Mouse (Mus musculus): ENCODE data around the gene Msantd2.
A peak's percentile ranks its signal among the peaks of the same experiment; 100 is the strongest.

Msantd2 gene

DNA sequence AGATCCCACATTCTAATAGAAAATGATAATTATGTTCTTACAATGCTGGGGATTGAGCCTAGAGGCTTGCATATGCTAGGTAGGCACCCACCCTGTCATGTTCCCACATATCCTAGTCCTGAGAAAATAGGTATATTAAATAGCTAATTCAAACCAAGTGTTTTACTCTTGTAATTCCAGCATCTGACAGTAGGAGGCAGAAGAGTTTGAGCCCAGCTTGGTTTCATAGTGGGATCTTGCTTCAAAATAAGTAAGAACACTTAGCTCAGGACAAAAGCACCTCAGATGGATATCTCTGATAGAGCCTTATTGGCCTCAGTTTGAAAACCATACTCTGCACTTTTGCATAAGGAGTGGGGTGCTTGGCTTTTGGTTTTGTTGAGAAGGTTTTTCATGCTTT lies 15.2 kb downstream of the Msantd2 start:
- no peak for DNase-seq (ENCODE audit: low spot score)

DNA sequence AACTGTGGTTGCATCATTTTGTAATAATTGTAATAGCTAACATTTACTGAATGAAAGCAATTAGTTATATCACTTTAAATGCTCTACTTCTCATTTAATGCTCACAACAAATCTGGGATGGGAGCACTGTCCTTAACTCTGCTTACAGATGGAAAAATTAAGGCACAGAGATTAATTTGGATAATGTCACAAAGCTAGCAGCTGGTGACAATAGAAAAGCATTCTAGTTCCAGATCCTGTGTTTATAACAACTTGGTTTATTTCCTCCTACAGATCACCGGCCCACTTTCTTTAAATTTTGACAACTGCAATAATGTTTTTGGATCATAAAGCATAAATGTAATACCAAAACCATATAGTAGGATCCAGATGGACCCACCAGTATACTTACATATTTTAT lies 16.9 kb downstream of the Msantd2 start:
- no peak for DNase-seq (ENCODE audit: low spot score)

DNA sequence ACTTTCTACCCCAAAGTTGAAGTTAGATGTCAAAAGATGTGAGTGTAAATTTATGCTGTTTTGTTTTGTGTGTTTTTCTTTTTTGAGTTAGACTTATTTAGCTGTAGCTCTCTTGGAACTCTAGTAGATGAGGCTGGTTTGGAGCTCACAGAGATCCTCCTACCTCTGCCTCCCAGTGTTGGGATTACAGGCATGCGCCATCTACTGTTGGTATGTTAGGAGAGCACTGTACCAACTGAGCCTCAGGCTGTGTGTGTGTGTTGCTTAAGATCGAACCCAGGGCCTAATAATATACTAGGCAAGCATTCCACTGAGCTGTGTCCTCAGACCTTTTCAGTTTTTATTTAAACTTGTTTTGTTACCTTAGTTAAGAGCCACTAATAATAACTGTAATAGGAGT lies 23.0 kb downstream of the Msantd2 start:
- no peak for DNase-seq (ENCODE audit: low spot score)

DNA sequence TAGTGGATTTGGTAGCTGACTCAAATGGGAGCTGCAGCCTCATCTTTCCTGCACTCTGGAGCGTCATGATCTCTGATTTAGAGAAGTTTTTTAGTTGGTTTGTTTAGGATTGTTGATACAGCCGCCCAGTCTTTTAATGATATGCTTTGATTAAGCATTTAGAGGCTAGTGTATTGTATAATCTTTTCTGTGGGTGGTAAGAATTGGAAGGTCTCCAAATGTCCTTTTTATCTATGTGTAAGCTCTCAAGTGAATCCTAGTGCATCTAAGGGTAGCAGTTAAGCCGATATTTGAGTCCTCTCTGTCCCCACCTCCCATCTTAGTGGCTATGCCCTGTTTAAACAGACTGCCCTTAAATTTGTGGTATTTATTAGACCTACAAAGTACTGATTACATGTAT lies 25.3 kb downstream of the Msantd2 start:
- no peak for DNase-seq (ENCODE audit: low spot score)

DNA sequence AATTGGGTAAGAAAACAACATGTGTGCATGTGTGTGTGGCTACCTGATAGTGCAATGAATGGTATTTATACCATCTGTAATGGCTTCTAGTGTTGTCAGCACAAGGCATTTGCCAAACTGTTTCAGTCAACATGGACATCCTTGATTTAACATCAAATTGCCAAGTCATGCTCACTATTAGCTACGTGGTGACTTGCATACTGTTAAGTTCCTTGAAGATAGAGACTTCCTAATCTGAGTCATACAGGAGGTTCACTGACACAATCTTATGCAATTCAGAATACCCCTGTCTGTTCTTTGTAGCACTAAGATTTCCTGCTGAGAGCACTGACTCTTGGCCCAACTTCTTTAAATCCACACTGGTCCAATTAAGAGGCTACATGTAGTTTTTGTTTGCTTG lies 28.3 kb downstream of the Msantd2 start:
- no peak for DNase-seq (ENCODE audit: low spot score)

DNA sequence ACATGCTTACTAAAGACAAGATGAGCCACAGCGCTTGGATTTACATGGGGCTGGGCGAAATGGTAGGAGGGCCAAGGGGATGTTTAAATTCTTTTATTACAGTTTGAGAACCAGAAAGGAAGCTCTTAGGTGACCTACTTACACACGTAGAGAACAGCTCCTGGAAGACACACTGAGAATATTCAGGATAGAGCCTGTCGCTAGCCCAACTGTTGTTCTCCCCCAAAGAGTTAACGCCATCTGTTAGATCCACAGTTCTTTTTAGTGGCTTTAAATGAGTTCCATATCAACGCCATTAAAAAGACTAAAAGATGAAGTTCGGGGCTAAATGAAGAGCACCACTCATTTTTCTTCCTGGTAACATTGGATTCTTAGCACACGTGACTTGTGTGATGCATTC lies 29.9 kb downstream of the Msantd2 start:
- DNase-seq (ENCODE audit: low spot score), result no peak

DNA sequence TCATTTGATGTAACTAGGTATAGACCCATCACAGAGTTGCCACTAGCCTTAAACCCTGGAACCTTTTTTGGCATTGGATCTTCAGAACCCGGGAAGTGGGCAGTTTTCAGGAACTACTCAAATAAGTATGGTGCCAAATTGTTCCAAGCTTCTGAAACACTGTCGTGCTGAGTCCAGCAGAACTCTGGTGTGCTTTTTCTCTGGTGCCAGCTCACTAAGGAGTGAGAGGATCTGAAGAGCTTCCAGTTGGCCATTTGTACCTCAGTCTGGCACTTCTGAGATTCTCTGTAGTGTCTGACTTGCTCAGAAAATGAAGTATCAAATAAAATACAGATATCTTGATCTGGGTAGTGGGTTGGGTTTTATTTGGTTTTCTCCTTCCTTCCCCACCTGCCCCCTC lies 30.9 kb downstream of the Msantd2 start:
- DNase-seq (ENCODE audit: low spot score), result no peak

GRCm38 (mm10) chr9:37525461-37525860 lies 36.3 kb downstream of the Msantd2 start:
- no peak for DNase-seq (ENCODE audit: low spot score)

GRCm38 (mm10) chr9:37526443-37527395 lies 37.6 kb downstream of the Msantd2 start:
- DNase-seq (ENCODE audit: low spot score), result peak; percentile 28

GRCm38 (mm10) chr9:37527396-37528224 lies 38.5 kb downstream of the Msantd2 start, which contains the start of gene Esam:
Esam (plus strand) TSS chr9:37528078.
- peak; percentile 49 for DNase-seq (ENCODE audit: low spot score)

DNA sequence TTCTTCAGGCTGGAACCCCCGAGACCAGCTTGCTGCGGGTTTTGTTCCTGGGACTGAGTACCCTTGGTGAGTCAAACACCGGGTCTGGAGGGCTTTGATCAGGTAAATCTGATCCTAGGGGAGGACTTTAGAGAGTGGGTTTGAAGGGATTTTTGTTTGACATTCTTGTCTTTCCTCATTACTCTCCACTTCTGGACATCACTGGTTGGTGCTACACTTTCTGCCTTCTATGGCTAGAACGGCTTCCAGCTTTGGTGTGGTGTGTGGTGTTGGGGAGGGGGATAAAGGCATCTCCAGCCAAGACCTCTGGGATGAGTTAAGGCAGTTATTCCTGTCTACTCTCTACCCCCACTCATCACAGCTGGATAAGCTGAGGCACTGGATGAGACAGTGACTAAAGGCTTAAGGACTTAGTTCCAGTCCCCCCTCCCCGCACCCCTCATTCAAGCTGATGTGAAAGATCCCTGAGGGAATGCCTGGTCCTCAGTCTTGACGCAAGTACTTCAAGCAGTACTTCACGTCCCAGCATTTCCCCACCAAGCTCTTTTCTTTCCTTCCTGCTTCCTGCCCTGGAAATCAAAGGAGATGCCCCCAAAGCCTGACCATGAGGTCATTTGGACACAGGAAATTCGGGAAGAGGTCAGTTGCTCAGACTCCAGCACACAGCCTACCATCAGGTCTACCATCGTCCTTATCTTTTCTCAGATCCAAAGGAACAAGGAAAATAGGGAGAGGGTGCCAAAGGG lies 39.3 kb downstream of the Msantd2 start:
- DNase-seq (ENCODE audit: low spot score), result no peak

GRCm38 (mm10) chr9:37530031-37530887 lies 41.1 kb downstream of the Msantd2 start:
- peak; percentile 51 for DNase-seq (ENCODE audit: low spot score)

- DNase-seq (ENCODE audit: low spot score), result peak; percentile 82
Measured at GRCm38 (mm10) chr9:37530888-37531705, 42.0 kb downstream of the Msantd2 start.

- no peak for DNase-seq (ENCODE audit: low spot score)
Measured at GRCm38 (mm10) chr9:37536851-37537250, 47.7 kb downstream of the Msantd2 start.

GRCm38 (mm10) chr9:37537658-37538250 lies 48.6 kb downstream of the Msantd2 start:
- no peak for DNase-seq (ENCODE audit: low spot score)

DNA sequence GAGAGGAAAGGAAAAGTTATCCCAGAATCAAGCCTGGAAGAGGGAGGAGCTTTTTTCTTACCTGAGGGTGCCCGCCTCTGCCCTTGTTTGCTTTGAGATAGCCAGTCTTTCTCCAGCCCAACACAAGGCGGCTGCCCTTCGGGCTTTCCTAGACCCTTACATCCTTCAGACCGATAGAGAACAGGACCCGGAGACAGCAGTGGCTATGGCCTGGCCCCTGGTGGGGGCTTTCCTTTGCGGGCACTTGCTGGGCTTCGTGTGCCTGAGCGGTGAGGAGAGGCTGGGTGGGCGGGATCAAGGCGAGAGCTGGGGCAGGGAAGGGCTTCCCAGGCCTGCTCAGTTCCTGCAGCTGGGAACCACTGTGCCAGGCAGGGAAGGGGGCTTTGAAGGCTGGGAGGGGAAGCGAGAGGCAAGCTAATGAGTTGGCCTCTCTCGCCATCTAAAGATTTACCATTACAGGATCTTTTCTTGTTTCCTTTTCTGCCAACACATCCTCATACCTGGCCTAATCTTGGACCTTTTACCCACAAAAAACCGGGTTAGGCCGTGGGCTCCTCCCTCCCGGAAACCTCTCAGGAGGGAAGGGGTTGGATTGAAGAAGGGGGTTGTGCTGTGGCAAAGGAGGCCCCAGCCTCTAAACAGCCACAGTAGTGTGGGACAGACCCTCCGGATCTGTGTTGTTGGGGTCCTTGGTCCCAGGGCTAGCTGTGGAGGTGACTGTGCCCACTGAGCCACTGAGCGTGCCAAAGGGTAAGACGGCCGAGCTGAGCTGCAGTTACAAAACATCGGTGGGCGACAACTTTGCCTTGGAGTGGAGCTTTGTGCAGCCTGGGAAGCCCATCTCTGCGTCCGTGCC lies 50.3 kb downstream of the Msantd2 start, which contains the start of gene Vsig2:
TSS of gene Vsig2 (plus strand) at position 86 of the 856 bp plus-strand sequence.
- DNase-seq (ENCODE audit: low spot score), result no peak

DNA sequence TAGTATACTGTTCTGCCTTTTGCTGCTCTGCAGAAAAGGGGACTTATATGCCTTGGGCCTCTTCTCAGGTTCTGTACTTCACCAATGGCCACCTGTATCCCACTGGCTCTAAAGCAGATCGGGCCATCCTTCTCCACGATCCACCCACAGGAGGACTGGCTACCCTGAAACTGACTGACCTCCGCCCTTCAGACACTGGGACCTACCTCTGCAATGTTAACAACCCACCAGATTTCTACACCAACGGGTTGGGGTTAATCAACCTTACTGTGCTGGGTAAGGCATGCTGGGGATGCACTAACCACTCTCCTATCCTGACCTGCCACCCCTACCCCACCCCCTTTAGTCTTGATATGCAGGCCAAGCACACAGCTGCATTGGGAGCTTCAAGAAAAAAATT lies 51.1 kb downstream of the Msantd2 start:
- no peak for DNase-seq (ENCODE audit: low spot score)

DNA sequence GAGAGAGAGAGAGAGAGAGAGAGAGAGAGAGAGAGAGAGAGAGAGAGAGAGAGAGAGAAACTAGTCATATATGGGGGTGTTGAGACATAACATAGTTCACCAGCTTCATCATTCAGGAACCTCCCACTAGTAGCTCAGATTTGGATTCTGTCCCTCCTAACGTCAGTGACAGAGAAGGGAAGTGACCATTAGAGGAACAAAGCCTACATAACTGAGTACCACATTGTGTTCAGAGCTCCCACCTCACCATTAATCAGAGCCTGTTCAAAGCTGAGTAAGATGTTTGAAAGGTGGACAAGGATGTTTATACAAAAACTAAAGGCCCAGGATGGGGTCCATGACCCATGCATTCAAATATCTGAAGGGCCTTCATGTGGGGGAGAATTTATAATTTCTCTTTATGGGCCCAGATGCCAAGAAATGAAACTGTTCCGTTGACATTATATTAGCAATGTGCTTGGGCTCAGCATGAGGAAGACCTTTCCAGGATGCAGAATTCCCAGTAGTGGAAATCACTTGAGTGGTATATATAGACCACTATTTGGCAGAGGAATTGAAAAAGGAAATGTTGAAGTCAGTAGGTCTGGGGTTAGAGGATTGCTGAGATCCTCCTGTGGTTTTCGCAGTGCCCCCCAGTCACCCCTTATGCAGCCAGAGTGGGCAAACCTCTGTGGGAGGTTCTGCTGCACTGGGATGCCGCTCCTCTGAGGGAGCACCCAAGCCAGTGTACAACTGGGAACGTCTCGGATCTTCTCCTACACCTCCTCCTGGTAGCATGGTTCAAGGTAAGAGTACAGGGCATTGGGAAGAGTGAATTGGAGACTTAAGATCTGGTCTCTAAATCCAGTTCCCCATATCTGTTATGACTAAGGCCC lies 51.8 kb downstream of the Msantd2 start:
- DNase-seq (ENCODE audit: low spot score), result no peak

All from embryo, embryonic 10.5 days (tissue).